Mouse (Mus musculus) hindlimb bud, embryonic 11.5 days (tissue): ENCODE measurements around the gene Mms19.

Experiments used
- DNase-seq: peaks from one replicate; pipeline ENCODE4 v3.0.0-alpha.2; 2012; ENCODE audit warnings: low read depth, low spot score; ENCODE audit errors: extremely low spot score

The Mms19 gene

GRCm38 (mm10) chr19:41980819-41981594 is at the start of gene Mms19:
TSS of gene Mms19 (minus strand) at chr19:41981157.
- DNase-seq, result peak; percentile 87

- peak; percentile 44 for DNase-seq
Measured at GRCm38 (mm10) chr19:42026158-42026557, 45.2 kb upstream of the Mms19 start.

- no peak for DNase-seq
Measured at GRCm38 (mm10) chr19:42022542-42022848, 41.5 kb upstream of the Mms19 start.

GRCm38 (mm10) chr19:42021681-42022541 is 41.0 kb upstream of the Mms19 start:
- no peak for DNase-seq

DNA sequence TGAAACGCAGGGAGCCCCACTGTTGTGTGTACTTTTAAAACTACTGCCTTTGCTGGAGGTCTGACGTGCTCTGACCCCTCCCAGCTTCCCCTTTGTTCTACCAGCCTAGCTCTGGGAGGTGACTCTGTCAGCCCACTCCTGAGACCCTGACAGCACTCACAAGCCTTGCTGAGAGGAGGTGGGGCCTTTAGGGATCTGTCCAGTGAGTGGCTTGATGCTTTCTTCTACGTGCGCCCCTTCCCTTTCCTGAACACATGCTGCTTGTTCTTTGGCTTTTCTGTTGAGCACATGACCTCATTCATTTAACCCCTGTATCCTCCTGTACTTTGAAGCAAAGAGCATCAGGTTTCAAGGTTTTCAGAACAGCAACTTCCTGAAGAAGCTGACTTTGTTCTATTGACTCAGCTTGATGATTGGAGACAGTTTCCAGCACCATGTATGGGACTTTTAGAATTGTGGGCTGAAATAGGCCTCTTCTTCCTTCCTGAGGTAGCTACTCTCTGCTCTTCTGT is 38.1 kb upstream of the Mms19 start:
- no peak for DNase-seq

DNA sequence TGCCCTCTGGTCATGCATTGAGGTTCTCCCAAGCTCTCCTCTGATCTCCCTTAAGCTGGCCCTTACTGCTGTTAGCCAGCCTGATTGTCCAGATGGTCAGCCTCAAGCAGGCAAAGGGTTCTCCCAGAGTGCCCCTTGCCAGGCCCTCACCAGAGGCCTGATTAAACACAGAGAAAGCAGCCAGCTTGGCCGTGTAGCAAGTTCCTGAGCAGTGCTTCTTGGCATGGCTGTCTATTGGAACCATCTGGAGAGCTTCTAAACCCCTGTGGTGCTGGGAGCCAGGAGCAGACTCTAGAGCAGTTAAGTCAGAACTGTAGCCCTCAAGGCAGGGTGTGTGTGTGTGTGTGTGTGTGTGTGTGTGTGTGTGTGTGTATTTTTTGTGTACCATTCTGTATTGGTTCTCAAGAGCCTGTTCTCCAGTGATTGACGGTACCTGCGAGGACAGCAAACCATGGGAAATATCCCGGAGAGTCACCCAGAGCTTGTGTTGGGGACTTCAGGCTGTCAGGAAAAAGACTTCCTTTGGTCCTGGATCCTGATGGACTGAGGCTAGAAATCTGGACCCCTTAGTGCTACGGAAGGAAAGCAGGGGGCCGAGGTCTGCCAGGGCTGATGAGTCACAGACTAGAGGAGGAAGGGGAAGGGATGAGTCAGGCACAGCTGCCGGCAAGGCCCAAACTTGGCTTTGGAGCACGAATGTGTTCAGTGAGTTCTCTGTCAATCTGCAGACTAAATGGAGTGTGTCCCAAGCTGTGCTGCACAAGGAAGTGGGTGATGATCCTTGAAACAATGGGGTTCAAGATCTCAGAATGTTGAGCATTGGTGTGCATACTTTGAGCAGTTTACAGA is 36.7 kb upstream of the Mms19 start:
- DNase-seq, result no peak

- DNase-seq, result no peak
Measured at GRCm38 (mm10) chr19:42016840-42017239, 35.9 kb upstream of the Mms19 start.

DNA sequence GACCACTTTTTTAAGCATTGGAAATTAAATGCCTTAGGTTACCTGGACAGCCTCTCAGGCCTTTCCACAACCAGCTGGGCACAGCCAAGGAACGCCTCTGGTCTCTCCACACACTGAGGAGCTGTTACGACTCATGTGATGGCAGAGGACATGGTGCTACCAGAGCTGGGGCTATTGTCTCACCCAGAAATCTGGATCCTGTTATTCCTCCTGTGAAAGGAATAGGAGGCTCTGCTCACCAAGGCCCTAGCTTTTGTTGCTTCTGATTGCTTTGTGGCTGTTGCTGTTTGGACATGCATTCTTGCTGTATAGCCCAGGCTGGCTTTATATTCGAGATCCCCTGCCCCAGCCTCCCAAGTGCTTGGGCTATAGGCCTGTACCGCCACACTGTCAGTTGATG is 35.3 kb upstream of the Mms19 start:
- DNase-seq, result no peak

DNA sequence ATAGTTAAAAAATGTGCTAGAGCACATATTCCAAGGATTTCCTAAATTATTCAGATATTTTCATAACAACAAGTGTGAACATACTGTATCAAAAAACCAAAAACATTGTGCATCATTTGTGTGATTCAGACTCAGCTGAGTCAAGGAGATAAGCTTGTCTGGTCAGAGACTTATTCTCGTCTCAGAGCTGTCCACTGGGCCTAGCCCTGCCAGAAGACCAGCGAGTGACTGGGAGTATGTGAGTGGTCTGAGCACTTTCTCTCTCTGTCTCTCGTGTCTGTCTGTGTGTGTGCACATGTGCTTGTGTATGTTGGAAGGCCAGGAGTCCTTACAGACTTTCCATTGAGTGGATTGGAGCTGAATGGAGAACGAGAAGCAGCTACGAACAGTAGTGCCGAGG is 34.0 kb upstream of the Mms19 start:
- no peak for DNase-seq

DNA sequence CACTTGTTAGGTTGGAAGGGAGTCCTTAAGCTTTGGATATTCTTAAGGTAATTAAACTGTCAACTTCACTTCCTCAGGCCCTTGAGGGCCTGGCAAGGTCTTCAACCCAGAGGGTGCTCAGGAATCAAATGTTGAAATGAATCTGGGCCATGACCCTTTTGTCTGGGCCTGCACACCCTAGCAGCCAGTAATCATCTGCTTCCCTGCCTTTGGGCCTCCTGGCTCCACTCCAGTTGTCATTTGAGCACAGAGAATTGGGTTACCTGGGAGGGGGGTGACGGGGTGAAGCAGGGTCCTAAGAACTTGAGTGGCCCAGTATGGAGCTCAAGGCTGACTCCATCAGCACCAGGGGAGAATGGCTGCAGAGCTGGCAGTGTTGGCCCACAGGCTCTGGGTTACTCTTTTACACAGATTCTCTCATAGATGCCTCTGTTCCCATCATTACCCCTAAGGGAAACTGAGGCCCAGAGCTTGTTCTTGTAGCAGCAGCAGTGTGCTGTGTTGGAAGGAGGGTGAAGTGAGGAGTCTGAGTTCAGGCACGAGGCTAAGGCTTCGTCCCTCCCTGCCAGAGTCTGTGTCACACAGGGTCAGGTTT is 33.4 kb upstream of the Mms19 start:
- no peak for DNase-seq

DNA sequence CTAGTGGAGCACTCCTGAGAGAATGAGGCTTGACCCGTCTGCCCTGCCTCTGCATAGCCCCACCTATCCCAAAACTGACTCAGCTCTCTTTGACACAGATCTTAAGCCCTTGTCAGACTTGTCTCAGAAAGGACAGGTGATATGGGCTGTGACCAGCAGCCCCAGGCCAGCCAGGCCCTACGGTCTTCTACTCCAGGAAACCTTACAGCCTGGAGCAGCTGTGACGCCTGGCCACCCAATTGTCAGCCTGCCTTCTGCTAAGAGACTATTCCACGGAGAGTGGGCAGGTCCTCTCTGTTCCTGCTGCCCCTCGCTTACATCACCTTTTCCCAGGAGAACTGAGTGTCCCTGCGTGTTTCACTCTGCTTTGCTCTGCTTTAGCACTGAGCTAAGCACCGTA is 30.2 kb upstream of the Mms19 start:
- DNase-seq, result no peak

GRCm38 (mm10) chr19:42010436-42010835 is 29.5 kb upstream of the Mms19 start:
- DNase-seq, result no peak

- DNase-seq, result no peak
Measured at GRCm38 (mm10) chr19:42009067-42009466, 28.1 kb upstream of the Mms19 start.

DNA sequence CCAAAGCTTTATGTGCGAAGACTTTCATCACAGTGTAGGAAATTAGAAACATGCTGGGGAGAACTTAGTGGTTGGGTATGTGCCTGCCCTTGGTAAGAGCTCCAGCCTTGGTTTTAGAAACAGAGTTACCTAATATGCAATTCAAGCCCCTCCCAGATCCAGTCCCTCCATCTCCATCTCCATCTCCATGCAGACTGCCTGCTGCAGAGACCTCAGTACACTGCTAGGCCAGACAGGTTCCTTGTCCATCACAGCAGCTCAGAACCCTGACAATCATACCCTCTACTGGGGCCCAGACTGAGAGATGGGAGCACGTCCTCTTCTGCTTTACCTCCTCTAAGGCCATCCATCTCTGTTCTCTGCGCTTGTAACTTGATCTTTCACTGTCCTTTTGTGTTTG is 27.6 kb upstream of the Mms19 start:
- no peak for DNase-seq

GRCm38 (mm10) chr19:42006568-42006967 is 25.6 kb upstream of the Mms19 start:
- no peak for DNase-seq

GRCm38 (mm10) chr19:42005616-42006015 is 24.7 kb upstream of the Mms19 start:
- DNase-seq, result no peak

DNA sequence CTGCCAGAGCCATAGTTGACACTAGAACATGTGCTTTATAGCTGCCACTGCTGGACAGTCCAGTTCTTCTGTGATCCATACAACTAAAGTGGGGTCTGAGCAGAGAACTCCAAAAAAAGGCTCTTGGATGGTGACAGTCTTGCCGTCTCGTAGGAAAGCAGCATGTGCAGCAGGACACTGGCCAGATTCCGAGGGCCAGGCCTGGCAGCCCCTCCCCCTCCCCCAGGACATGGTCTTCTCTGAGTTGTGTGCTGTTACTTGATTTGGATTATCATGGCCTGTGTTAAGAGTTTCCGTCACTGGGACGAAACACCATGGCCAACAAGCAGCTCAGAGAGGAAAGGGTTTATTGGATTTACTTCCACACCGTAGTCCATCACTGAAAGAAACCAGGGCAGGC is 23.3 kb upstream of the Mms19 start:
- no peak for DNase-seq

DNA sequence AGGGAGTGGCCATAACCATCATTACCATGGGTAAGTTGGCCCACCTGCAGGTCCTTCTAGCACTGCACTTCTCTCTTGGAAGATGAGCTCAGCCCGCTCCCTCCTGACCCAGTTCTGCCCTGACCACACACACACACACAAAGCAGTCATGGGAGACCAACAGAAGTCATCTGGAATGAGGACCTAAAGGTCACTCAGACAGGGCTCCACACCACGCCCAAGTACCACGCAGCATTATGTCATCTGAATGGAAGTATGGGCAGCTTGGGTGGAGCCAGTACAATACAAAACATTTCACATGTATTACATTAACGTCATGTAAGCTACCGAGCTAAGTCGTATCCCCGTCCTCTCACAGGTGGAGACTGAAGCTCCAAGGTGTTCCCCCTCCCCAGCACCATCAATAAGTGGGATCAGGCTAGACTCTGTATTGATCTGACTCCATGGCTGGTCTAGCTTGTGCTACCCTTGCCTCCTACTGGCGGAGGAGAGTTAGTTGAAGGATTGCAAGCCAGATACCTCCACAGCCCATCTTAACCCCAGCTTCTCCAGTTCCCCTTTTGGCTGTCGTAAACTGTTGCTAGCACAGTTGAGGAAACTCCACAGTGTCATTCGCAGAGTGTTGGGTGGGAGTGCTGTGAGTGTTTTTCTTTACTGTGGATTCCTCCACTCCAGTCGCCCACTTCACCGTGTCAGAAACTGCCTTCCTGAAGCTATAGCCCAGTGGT is 20.5 kb upstream of the Mms19 start:
- no peak for DNase-seq

GRCm38 (mm10) chr19:42000446-42000958 is 19.5 kb upstream of the Mms19 start:
- no peak for DNase-seq

DNA sequence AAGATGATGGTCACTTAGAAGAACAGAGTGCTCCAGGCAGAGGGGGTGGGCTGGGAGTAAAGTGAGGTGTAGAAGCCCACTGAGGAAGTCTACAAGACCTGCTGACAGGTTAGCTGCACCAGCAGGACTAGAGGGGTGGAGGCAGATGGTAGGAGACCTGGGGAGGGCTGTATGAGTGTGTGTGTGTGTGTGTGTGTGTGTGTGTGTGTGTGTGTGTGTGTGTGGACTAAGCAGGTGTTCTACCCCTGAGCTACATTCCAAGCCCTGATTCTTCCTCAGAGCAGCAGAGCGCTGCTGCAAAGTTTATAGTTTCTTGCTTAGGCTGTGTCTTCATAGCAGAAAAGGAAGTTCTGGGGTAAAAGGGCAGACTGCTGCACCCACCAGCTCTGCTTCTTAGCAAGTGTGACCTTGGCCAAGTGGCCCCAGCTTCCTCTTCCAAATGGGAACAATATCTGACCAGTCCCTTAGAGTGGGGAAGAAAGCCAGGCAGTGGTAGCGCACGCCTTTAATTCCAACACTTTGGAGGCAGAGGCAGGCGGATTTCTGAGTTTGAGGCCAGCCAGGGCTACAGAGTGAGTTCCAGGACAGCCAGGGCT is 18.8 kb upstream of the Mms19 start:
- DNase-seq, result no peak
